Mouse (Mus musculus) heart, adult 8-10 months (tissue): ENCODE results near the gene Olfr1361. TPM values are rescaled to one million over a fixed set of nuclear protein-coding genes. Genes with fewer than 3 reads are reported as not detected.

Experiments used
- DNase-seq: peaks from one replicate; pipeline ENCODE4 v3.0.0; 2022; ENCODE audit warnings: low spot score
- total RNA-seq, 4 experiments: library from RNA; stranded (reverse); gene quantifications; 2 replicates each; pipeline ENCODE4 v1.2.4; 2022

The Olfr1361 gene
- not detected for total RNA-seq

GRCm38 (mm10) chr13:21663286-21663685, at the start of gene Olfr1361:
Gene Olfr1361 (minus strand): TSS chr13:21663386.
- no peak for DNase-seq

DNA sequence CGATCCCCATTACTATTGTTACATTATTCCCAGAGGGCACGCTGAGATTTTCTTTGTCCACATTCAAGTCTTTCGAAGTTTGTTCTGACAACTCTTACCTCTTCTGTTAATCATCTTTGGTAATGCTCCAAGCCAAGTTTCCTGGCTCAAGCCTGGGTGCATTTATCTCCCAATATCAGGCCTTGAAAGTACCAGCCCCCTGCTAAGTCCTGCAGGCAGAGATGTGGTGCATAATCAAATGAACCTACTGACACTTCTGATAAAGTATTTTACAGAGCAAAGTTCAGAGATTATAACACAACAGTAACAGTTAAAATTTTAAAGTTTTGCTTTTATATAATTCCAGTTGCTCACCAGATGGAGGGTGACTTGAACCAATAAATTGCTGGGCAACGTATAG, 48.5 kb upstream of the Olfr1361 start:
- DNase-seq = no peak

DNA sequence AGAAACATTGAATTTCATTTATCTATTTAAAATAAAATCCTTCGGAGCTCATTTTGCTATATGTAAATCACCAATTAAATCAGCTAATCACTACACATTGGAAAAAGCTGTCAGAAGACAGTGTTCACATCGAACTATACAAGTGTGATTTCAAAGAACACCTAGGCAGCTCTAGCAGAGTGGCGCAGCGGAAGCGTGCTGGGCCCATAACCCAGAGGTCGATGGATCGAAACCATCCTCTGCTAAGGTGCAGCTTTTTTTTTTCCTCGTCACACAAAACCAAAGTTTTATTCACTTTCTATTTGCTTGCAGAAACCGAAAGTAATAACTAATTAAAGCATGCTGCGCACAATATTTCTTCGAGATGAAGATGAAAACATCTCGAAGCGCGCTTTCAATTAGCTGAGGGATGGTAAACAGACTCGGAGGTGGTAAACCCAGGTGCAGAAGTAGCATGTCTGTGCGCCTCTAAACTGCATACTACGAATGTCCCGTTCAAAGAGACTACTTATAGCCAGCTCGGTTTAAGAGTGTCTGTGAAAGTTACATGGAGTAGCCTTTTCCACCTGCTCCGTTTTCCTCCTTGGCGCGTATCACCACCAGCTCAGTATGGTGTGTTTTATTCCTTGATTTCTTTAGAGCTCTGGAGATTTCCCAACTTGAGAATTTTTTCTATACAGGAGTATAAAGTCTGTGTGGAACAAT, 47.8 kb upstream of the Olfr1361 start:
- peak; percentile 86 for DNase-seq

- DNase-seq = peak; percentile 91
These were observed 47.0 kb upstream of the Olfr1361 start for GRCm38 (mm10) chr13:21710031-21710711.

DNA sequence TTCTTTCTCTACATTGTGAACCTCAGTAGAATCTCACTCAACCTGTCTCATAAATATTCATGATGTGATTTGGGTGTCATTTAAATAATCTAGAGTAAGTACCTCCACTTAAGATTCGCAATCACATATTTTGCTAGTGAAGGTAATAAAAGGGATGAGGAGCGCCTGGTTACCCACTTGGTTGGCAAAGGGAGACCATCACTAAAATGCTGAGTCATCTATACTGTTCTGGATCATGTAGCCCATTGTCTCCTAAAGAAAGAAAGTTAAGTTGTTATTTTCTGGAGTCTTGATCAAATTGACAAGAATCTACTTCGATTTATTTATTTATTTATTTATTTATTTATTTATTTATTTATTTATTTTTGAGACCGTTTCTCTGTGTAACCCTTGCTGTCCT, 43.5 kb upstream of the Olfr1361 start:
- DNase-seq = no peak

GRCm38 (mm10) chr13:21697811-21698210, 34.6 kb upstream of the Olfr1361 start, which contains the start of gene Olfr1359:
Gene Olfr1359 (plus strand): TSS chr13:21698111.
- DNase-seq = no peak

DNA sequence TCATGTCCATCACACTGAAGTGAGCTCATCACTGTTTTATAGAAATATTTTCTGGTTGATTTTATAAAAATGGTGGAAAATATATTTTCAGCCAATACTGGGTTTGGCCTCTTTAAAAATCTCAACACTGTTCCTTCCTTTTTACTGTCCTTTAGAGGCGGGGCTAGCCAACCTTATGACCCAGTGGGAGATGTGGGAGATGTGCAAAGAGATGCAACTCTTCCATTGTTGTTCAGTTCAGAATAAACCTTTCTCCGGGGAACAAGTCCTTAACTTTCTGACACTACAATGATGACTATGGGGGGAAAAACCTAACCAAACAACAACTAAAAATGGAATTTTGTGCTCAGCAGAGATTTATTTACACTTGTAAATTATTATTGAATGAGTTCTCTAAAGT, 14.1 kb upstream of the Olfr1361 start, which contains the start of gene Olfr1360:
Olfr1360 (minus strand) TSS at position 101 of the 400 bp plus-strand sequence.
- no peak for DNase-seq

DNA sequence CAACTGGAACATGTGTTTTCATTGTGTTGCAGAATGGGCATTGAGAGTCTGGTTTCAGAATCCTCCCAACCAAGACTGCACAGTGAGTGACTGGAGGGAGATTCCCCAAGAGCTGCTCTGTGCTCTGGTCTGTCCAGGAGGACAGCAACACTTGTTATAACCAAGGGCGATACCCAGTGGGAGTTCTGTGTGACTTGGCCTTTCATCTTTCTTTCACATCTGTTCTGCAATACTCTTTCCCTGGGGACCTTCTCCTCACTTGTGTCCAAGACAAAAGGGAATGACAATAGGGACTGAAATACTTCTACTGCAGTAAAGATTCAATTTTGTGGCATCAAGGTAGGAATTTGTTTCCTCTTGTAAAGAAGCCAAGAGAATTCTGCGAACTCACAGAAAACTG, 20.8 kb downstream of the Olfr1361 start, which contains the start of gene Olfr11:
Olfr11 (minus strand) TSS at position 101 of the 400 bp plus-strand sequence.
- no peak for DNase-seq

DNA sequence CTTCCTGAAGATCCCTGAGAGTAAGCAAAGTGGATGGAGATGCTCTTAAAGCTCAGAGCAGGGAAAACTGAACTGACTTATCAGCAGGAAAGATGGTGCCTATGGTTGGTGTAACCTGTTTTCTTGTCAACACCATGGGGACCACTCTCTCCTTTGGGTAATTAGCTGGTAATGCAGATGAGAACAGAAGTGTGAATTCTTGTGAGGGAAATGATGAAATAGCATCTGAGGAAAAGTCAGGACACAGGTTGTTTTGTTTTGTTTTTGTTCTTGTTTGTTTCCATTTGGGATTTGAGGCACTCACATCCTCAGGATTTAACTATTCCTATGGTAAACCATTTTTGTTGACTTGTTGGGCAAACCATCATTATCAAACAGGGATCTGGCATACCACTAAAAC, 49.3 kb downstream of the Olfr1361 start, which contains the start of gene Olfr1362:
Olfr1362 (minus strand) TSS at position 101 of the 400 bp plus-strand sequence.
- no peak for DNase-seq

Other genes with a start within 250 kb of the Olfr1361 start
- under 1 TPM; 0.30 to 0.50 (median 0.35) TPM for gene Pgbd1, start 222.3 kb downstream of the Olfr1361 start, total RNA-seq
- 10 to 100 TPM; 20.5 to 25.0 (median 21.7) TPM for gene Zscan26, start 209.7 kb downstream of the Olfr1361 start, total RNA-seq
- 1 to 10 TPM in 1 of 4 experiments, under 1 TPM in 3; 0.17 to 1.1 (median 0.41) TPM for gene Nkapl, start 194.9 kb downstream of the Olfr1361 start, total RNA-seq
- gene Zkscan4, start 184.5 kb downstream of the Olfr1361 start, total RNA-seq = 1 to 10 TPM; 1.0 to 1.5 (median 1.1) TPM
- not detected for gene Gm10065, start 183.9 kb downstream of the Olfr1361 start, total RNA-seq
- gene AK157302, start 168.2 kb downstream of the Olfr1361 start, total RNA-seq = 10 to 100 TPM; 24.1 to 26.8 (median 25.8) TPM
- gene Gm11273, start 162.0 kb downstream of the Olfr1361 start, total RNA-seq = 100 to 1,000 TPM; 207 to 244 (median 213) TPM
- 10 to 100 TPM; 10.5 to 13.0 (median 10.8) TPM for gene Zkscan8, start 132.3 kb downstream of the Olfr1361 start, total RNA-seq
- gene Olfr1366, start 120.6 kb downstream of the Olfr1361 start, total RNA-seq = not detected
- gene Olfr1535, start 103.5 kb downstream of the Olfr1361 start, total RNA-seq = not detected
- gene Olfr1364, start 81.6 kb downstream of the Olfr1361 start, total RNA-seq = not detected
- not detected for gene Olfr1362, start 49.4 kb downstream of the Olfr1361 start, total RNA-seq
- gene Olfr11, start 20.9 kb downstream of the Olfr1361 start, total RNA-seq = not detected
- gene Olfr1360, start 14.0 kb upstream of the Olfr1361 start, total RNA-seq = not detected
- gene Olfr1359, start 34.7 kb upstream of the Olfr1361 start, total RNA-seq = not detected
- gene Hist1h2bl, start 52.8 kb upstream of the Olfr1361 start, total RNA-seq = 10 to 100 TPM in 1 of 4 experiments, 1 to 10 TPM in 3; 5.4 to 11.8 (median 8.0) TPM
- gene Hist1h2ai, start 53.0 kb upstream of the Olfr1361 start, total RNA-seq = 10 to 100 TPM in 2 of 4 experiments, 1 to 10 TPM in 1, not detected in 1; 1.1 to 17.1 (median 12.1) TPM
- 10 to 100 TPM in 2 of 4 experiments, 1 to 10 TPM in 2; 5.0 to 19.2 (median 10.1) TPM for gene Hist1h3h, start 54.3 kb upstream of the Olfr1361 start, total RNA-seq
- 1 to 10 TPM in 2 of 4 experiments, under 1 TPM in 1, not detected in 1; 0.94 to 3.0 (median 1.8) TPM for gene Hist1h2bm, start 58.7 kb upstream of the Olfr1361 start, total RNA-seq
- gene Hist1h4j, start 71.7 kb upstream of the Olfr1361 start, total RNA-seq = 1 to 10 TPM; 1.4 to 4.4 (median 4.0) TPM
- 10 to 100 TPM; 26.9 to 29.6 (median 28.6) TPM for gene Hist1h4k, start 87.1 kb upstream of the Olfr1361 start, total RNA-seq
- gene Hist1h2ak, start 90.4 kb upstream of the Olfr1361 start, total RNA-seq = 1 to 10 TPM in 3 of 4 experiments, not detected in 1; 1.5 to 4.4 (median 2.0) TPM
- gene Hist1h2bn, start 90.7 kb upstream of the Olfr1361 start, total RNA-seq = 1 to 10 TPM; 2.0 to 7.1 (median 4.3) TPM
- 1 to 10 TPM in 3 of 4 experiments, under 1 TPM in 1; 0.62 to 4.7 (median 2.5) TPM for gene Hist1h1b, start 117.2 kb upstream of the Olfr1361 start, total RNA-seq
- gene Hist1h3i, start 120.0 kb upstream of the Olfr1361 start, total RNA-seq = 10 to 100 TPM in 1 of 4 experiments, 1 to 10 TPM in 3; 6.6 to 10.5 (median 8.8) TPM
- 1 to 10 TPM in 1 of 4 experiments, not detected in 3; 1.1 TPM for gene Hist1h2an, start 123.8 kb upstream of the Olfr1361 start, total RNA-seq
- gene Hist1h2bp, start 124.1 kb upstream of the Olfr1361 start, total RNA-seq = 1 to 10 TPM in 3 of 4 experiments, under 1 TPM in 1; 0.81 to 6.2 (median 1.3) TPM
- 10 to 100 TPM; 25.7 to 37.7 (median 29.1) TPM for gene Hist1h2bq, start 146.8 kb upstream of the Olfr1361 start, total RNA-seq
- gene Hist1h2ao, start 147.1 kb upstream of the Olfr1361 start, total RNA-seq = 10 to 100 TPM in 1 of 4 experiments, not detected in 3; 16.3 TPM
- gene Hist1h4m, start 148.4 kb upstream of the Olfr1361 start, total RNA-seq = 10 to 100 TPM; 22.8 to 37.8 (median 29.3) TPM
- 10 to 100 TPM in 3 of 4 experiments, 1 to 10 TPM in 1; 6.1 to 17.9 (median 14.8) TPM for gene Hist1h4n, start 168.8 kb upstream of the Olfr1361 start, total RNA-seq
- 10 to 100 TPM in 1 of 4 experiments, 1 to 10 TPM in 2, not detected in 1; 3.1 to 13.1 (median 4.1) TPM for gene Hist1h2ap, start 170.1 kb upstream of the Olfr1361 start, total RNA-seq
- gene Hist1h2br, start 170.4 kb upstream of the Olfr1361 start, total RNA-seq = 10 to 100 TPM; 25.5 to 37.9 (median 28.9) TPM